Mouse (Mus musculus) adrenal gland, postnatal 4 days (tissue): ENCODE measurements at regions not wholly inside any gene's neighbourhood (a gene's known extent, or its start where the extent isn't known, plus 50 kb on each side); places are given as distances from the start of the nearest gene placed in this dataset.

Experiments
- DNase-seq, 2 experiments: peaks; one replicate each; pipeline ENCODE4 v3.0.0; 2021 to 2022; ENCODE audit warnings: low spot score in 2 of 2, mixed read lengths in 2 of 2

GRCm38 (mm10) chr6:101047195-101047594, 213.8 kb downstream of the Ppp4r2 start:
- no peak for DNase-seq

GRCm38 (mm10) chr6:101048431-101048830, 215.0 kb downstream of the Ppp4r2 start:
- no peak for DNase-seq

- no peak for DNase-seq
Measured at GRCm38 (mm10) chr6:101048836-101049361, 215.5 kb downstream of the Ppp4r2 start.

GRCm38 (mm10) chr6:101054880-101055279, 221.5 kb downstream of the Ppp4r2 start:
- no peak for DNase-seq

GRCm38 (mm10) chr6:101056318-101056717, 222.9 kb downstream of the Ppp4r2 start:
- no peak for DNase-seq

GRCm38 (mm10) chr6:101059058-101059457, 225.6 kb downstream of the Ppp4r2 start:
- no peak for DNase-seq

GRCm38 (mm10) chr6:101062186-101062585, 228.8 kb downstream of the Ppp4r2 start:
- DNase-seq, result no peak

- no peak for DNase-seq
Measured at GRCm38 (mm10) chr6:101075753-101076516, 242.5 kb downstream of the Ppp4r2 start.

- no peak for DNase-seq
Measured at GRCm38 (mm10) chr6:101078294-101078693, 244.9 kb downstream of the Ppp4r2 start.

GRCm38 (mm10) chr6:101083676-101084075, 250.3 kb downstream of the Ppp4r2 start:
- DNase-seq, result no peak

- DNase-seq, result no peak
Measured at GRCm38 (mm10) chr6:101092179-101092578, 258.8 kb downstream of the Ppp4r2 start.
